In genomic region chr7:25687811-25688401, GRCm38 (mm10) we compare ENCODE assay signal across 8 mouse cellular contexts. TPM values are rescaled to one million over a fixed set of nuclear protein-coding genes. Genes with fewer than 3 reads are reported as not detected.
A peak's percentile ranks its signal among the peaks of the same experiment; 100 is the strongest.
DNase-seq lines count a peak whose midpoint lies in the region; ATAC-seq and TF ChIP-seq lines count a peak whose summit lies in the region.

No protein-coding gene starts in this region.

- H3K4me1 ChIP-seq in ES-E14 (ENCODE audit: control insufficient read depth in 2 of 2, insufficient read depth in 2 of 2, low read length in 2 of 2, poor library complexity in 1 of 2) = peaks cover 0 to 16% of the 10 kb centered on the region in 2 experiments; a peak in 1 of 4 replicates
- H3K4me1 ChIP-seq in lung, postnatal 0 days (ENCODE audit: insufficient read depth, low read depth, low read length) = peaks cover 5% of the 10 kb centered on the region
- peaks cover 39% of the 10 kb centered on the region for H3K4me1 ChIP-seq in spleen, adult 2 months (ENCODE audit: control insufficient read depth, insufficient read depth, insufficient read length)

- H3K4me2 ChIP-seq in lung, postnatal 0 days (replicated peaks; ENCODE audit: low read depth, low read length) = peak overlapping the region; percentile 98

- in situ Hi-C loops in ES-E14 (cut with MboI; ENCODE audit: low sequenced_read_pairs in 2 of 2, unreplicated experiment in 2 of 2) = no loop called here

- no peaks in the 10 kb centered on the region for H3K9me3 ChIP-seq in ES-E14 (ENCODE audit: control insufficient read depth, insufficient read depth, low read depth, low read length)
- H3K9me3 ChIP-seq in lung, postnatal 0 days (ENCODE audit: low read length) = no peaks in the 10 kb centered on the region

- 2% methylated on average over 47 of the region's 47 CpGs for WGBS in lung, postnatal 0 days
- WGBS in spleen, adult 2 months = under 1% methylated on average over 47 of the region's 47 CpGs

- no peak for TF ChIP-seq POLR2A in spleen, adult 2 months (IDR thresholded peaks at IDR 0.05; ENCODE audit: low read depth, low read length)

- no peak for ATAC-seq in lung, postnatal 0 days
- no peak for ATAC-seq in monocyte, adult 5-6 weeks (replicated peaks; ENCODE audit: insufficient number of reproducible peaks, low FRiP score, low TSS enrichment, poor library complexity, severe bottlenecking)
- no peak for ATAC-seq in frontal cortex, adult (ENCODE audit: low TSS enrichment)

- TF ChIP-seq CTCF in lung, postnatal 0 days (IDR thresholded peaks at IDR 0.05) = peak; percentile 53
- TF ChIP-seq CTCF in spleen, adult 2 months (IDR thresholded peaks at IDR 0.05; ENCODE audit: extremely low read depth, insufficient read depth, insufficient read length, insufficient replicate concordance) = peak; percentile 42; the same call in 1 of the 2 replicates

- H3K27me3 ChIP-seq in lung, postnatal 0 days (replicated peaks; ENCODE audit: insufficient read depth, low read length) = no peaks in the 10 kb centered on the region
- no peaks in the 10 kb centered on the region for H3K27me3 ChIP-seq in spleen, adult 2 months (ENCODE audit: control insufficient read depth, insufficient read depth, low read length)

- TF ChIP-seq EP300 in lung, postnatal 0 days (IDR thresholded peaks at IDR 0.05) = no peak

- no peak for DNase-seq in ES-E14 (ENCODE audit: low read depth, low spot score)
- DNase-seq in adrenal gland, postnatal 36 days = peak; percentile 63 to 77
- DNase-seq in heart, adult 11 months = peak; percentile 98
- DNase-seq in kidney, adult 9 months = peak; percentile 52
- DNase-seq in lung, postnatal 0 days (ENCODE audit: low spot score) = peak; percentile 49
- peak in 1 of 2 experiments; percentile 82 for DNase-seq in spleen, adult 2 months (ENCODE audit: low read depth in 1 of 2, low spot score in 2 of 2)

- no peak overlapping the region for H3K27ac ChIP-seq in ES-E14 (ENCODE audit: insufficient read depth, low read depth, low read length, poor library complexity, severe bottlenecking)
- peak overlapping the region; percentile 92 for H3K27ac ChIP-seq in lung, postnatal 0 days (ENCODE audit: low read length)
- peak overlapping the region; percentile 89 for H3K27ac ChIP-seq in spleen, adult 2 months (ENCODE audit: insufficient read depth, low read length)

- no peaks in the 10 kb centered on the region for H3K36me3 ChIP-seq in ES-E14 (ENCODE audit: control insufficient read depth, insufficient read depth, low read length, poor library complexity, severe bottlenecking)
- no peaks in the 10 kb centered on the region for H3K36me3 ChIP-seq in lung, postnatal 0 days (ENCODE audit: insufficient read depth, low read length)
- peaks cover 10% of the 10 kb centered on the region; the same call in 1 of the 2 replicates for H3K36me3 ChIP-seq in spleen, adult 2 months (ENCODE audit: control insufficient read depth, insufficient read depth, low read length)

- H3K4me3 ChIP-seq in ES-E14 (ENCODE audit: insufficient read depth in 1 of 2, low read depth in 1 of 2, low read length in 2 of 2, poor library complexity in 1 of 2, severe bottlenecking in 1 of 2) = peak overlapping the region; percentile 64 to 77
- H3K4me3 ChIP-seq in lung, postnatal 0 days (ENCODE audit: low read depth, low read length) = peak overlapping the region; percentile 85
- peak overlapping the region; percentile 88 for H3K4me3 ChIP-seq in spleen, adult 2 months (ENCODE audit: extremely low read depth, insufficient read depth, insufficient read length)

- H3K9ac ChIP-seq in ES-E14 (ENCODE audit: insufficient read depth, low read depth, low read length, poor library complexity, severe bottlenecking) = peak overlapping the region; percentile 62
- H3K9ac ChIP-seq in lung, postnatal 0 days (replicated peaks; ENCODE audit: low read depth) = peak overlapping the region; percentile 75

TF ChIP-seq in ES-E14, 5 proteins besides CTCF, POLR2A, EP300 and RAD21:
- no peak for TF ChIP-seq ZC3H11A (IDR thresholded peaks at IDR 0.05; ENCODE audit: borderline replicate concordance, low read depth, low read length)
- no peak for TF ChIP-seq MAFK (IDR thresholded peaks at IDR 0.05; ENCODE audit: insufficient read depth, low read depth, low read length)
- no peak for TF ChIP-seq CHD2 (IDR thresholded peaks at IDR 0.05; ENCODE audit: low read depth, low read length)
- no peak for TF ChIP-seq ZNF384 (IDR thresholded peaks at IDR 0.05; ENCODE audit: low read depth, low read length)
- TF ChIP-seq HCFC1 (IDR thresholded peaks at IDR 0.05; ENCODE audit: borderline replicate concordance, insufficient read depth, low read length) = no peak

RNA-seq across cellular contexts. Expression of gene Tgfb1, which starts 1.1 kb away (rescaled TPM):
- 6.3 and 7.1 TPM in 2 replicates for total RNA-seq in ES-E14 (2012; rRNA removed)
- total RNA-seq in adrenal gland, postnatal 36 days (2021) = 10 to 100 TPM; 35.5 to 48.9 TPM
- 6.6 and 9.0 TPM in 2 replicates for polyA plus RNA-seq in lung, postnatal 0 days (2015; fragmentation: Nextera tagmentation; extraction: Ambion mirVana)
- 152 and 179 TPM in 2 replicates for polyA plus RNA-seq in spleen, adult 2 months (2012; rRNA removed)
- 59.4 to 115 TPM (median 71.4 TPM) in 3 replicates for total RNA-seq in monocyte, adult 5-6 weeks (2017)

RNA-seq across cellular contexts. Expression of gene B9d2, which starts 7.3 kb away (rescaled TPM):
- 4.1 and 5.5 TPM in 2 replicates for total RNA-seq in ES-E14 (2012; rRNA removed)
- 10 to 100 TPM; 15.3 to 18.0 TPM for total RNA-seq in adrenal gland, postnatal 36 days (2021)
- 28.6 and 28.8 TPM in 2 replicates for polyA plus RNA-seq in lung, postnatal 0 days (2015; fragmentation: Nextera tagmentation; extraction: Ambion mirVana)
- 72.0 and 108 TPM in 2 replicates for polyA plus RNA-seq in spleen, adult 2 months (2012; rRNA removed)
- 29.3 to 50.4 TPM (median 44.2 TPM) in 3 replicates for total RNA-seq in monocyte, adult 5-6 weeks (2017)

RNA-seq across cellular contexts. Expression of gene Tmem91, which starts 12.9 kb away (rescaled TPM):
- 0.94 and 2.6 TPM in 2 replicates for total RNA-seq in ES-E14 (2012; rRNA removed)
- not detected for total RNA-seq in adrenal gland, postnatal 36 days (2021)
- polyA plus RNA-seq in lung, postnatal 0 days (2015; fragmentation: Nextera tagmentation; extraction: Ambion mirVana) = 1.2 and 2.0 TPM in 2 replicates
- 0.35 and 0.61 TPM in 2 replicates for polyA plus RNA-seq in spleen, adult 2 months (2012; rRNA removed)
- total RNA-seq in monocyte, adult 5-6 weeks (2017) = 0.29 to 1.2 TPM (median 0.96 TPM) in 3 replicates

RNA-seq across cellular contexts. Expression of gene Exosc5, which starts 28.9 kb away (rescaled TPM):
- 170 and 182 TPM in 2 replicates for total RNA-seq in ES-E14 (2012; rRNA removed)
- 10 to 100 TPM; 39.6 to 54.0 TPM for total RNA-seq in adrenal gland, postnatal 36 days (2021)
- 46.7 and 49.7 TPM in 2 replicates for polyA plus RNA-seq in lung, postnatal 0 days (2015; fragmentation: Nextera tagmentation; extraction: Ambion mirVana)
- polyA plus RNA-seq in spleen, adult 2 months (2012; rRNA removed) = 79.5 and 111 TPM in 2 replicates
- 20.9 to 26.6 TPM (median 23.0 TPM) in 3 replicates for total RNA-seq in monocyte, adult 5-6 weeks (2017)

RNA-seq across cellular contexts. Expression of gene Bckdha, which starts 29.1 kb away (rescaled TPM):
- total RNA-seq in ES-E14 (2012; rRNA removed) = 96.0 and 116 TPM in 2 replicates
- total RNA-seq in adrenal gland, postnatal 36 days (2021) = 100 to 1,000 TPM; 176 to 245 TPM
- 61.8 and 71.7 TPM in 2 replicates for polyA plus RNA-seq in lung, postnatal 0 days (2015; fragmentation: Nextera tagmentation; extraction: Ambion mirVana)
- polyA plus RNA-seq in spleen, adult 2 months (2012; rRNA removed) = 81.4 and 108 TPM in 2 replicates
- 21.4 to 28.0 TPM (median 26.7 TPM) in 3 replicates for total RNA-seq in monocyte, adult 5-6 weeks (2017)
